Mouse (Mus musculus): ENCODE data around the gene Fkbp9.

GRCm38 (mm10) chr6:56890762-56891161 is 58.9 kb downstream of the Fkbp9 start:
- TF ChIP-seq GATA1 (IDR thresholded peaks at IDR 0.05; ENCODE audit: borderline replicate concordance, low read length) (no peak), FLI1 (IDR thresholded peaks at IDR 0.05; ENCODE audit: low read length) (no peak)
